Mouse (Mus musculus) layer of hippocampus, adult 2 months (tissue): ENCODE measurements at regions not wholly inside any gene's neighbourhood (a gene's known extent, or its start where the extent isn't known, plus 50 kb on each side); places are given as distances from the start of the nearest gene placed in this dataset.

Source experiments
- DNase-seq, 2 experiments: peaks; one replicate each; pipeline ENCODE4 v3.0.0; 2022; ENCODE audit warnings: low spot score in 2 of 2
- H3K27ac ChIP-seq: fragments of 200-600 bp; 2 replicates; pipeline ENCODE4 v1.8.1; 2022
- H3K4me3 ChIP-seq: fragments of 200-600 bp; 2 replicates; pipeline ENCODE4 v1.8.1; 2022; ENCODE audit warnings: mild to moderate bottlenecking
- CTCF ChIP-seq: fragments of 200-600 bp; conservative IDR thresholded peaks from 2 replicates; pipeline ENCODE4 v1.8.1; 2022; ENCODE audit warnings: antibody characterized with exemption, mild to moderate bottlenecking, moderate library complexity

DNA sequence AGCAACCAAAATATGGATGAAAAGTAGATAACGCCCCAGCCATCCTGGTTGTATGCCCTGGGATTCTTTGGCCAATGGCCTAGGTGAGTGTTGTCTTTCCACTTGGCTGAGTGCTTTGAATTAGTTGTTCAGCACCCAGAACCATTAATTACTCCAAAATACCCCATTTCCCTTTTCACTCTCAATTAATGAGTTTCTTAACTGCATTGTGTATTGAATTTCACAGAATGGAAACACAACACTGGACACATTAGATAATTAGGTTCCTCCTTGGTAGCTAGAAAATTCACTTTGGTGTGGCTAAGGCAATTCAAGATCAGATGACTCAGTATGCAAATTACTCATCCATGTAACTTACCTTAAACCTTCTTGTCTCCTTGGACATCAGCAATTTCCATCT is 252.7 kb upstream of the Gm15217 start:
- TF ChIP-seq CTCF = no peak
- DNase-seq = no peak
- no peak overlapping the region for H3K4me3 ChIP-seq
- H3K27ac ChIP-seq = no peak overlapping the region

DNA sequence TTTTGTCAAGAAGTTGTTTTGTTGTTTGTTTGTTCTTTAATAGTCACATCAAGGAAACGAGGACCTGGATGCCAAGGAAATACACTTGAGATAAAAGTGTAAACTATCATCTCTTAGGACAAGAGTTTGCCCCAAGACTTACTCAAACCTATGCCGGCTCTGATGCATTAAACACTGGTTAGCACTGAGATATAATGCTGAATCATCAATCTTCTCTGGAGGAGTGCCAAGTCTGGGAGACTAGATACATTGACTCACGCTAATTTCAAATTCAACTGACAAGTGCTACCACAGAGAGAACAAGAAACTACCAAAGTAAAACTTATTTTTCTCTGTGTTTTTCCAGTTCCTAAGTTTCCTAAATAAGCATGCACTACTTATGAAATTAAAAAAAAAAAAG is 249.5 kb upstream of the Gm15217 start:
- H3K27ac ChIP-seq = no peak overlapping the region
- no peak for DNase-seq
- H3K4me3 ChIP-seq = no peak overlapping the region
- TF ChIP-seq CTCF = no peak

DNA sequence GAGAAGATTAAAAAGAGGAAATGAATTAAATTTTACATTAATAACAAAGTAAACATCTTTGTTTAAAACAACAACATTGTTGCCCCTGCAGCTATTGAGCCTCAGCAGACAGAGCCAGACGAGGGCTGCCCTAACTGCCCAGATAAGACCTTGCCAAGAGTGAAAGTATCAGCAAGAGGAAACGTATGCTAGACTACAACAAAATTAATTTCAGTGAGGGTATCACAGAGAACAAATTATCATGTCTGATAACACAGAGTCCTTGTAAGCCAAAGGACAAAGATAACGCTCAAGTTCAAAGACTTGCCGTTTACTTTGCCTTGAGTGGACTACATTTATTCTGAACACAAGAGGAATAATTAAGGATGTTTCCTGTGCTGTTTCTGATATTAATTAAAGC is 235.0 kb upstream of the Gm15217 start:
- Histone ChIP-seq H3K27ac (no peak overlapping the region), H3K4me3 (no peak overlapping the region)
- DNase-seq = no peak
- no peak for TF ChIP-seq CTCF

DNA sequence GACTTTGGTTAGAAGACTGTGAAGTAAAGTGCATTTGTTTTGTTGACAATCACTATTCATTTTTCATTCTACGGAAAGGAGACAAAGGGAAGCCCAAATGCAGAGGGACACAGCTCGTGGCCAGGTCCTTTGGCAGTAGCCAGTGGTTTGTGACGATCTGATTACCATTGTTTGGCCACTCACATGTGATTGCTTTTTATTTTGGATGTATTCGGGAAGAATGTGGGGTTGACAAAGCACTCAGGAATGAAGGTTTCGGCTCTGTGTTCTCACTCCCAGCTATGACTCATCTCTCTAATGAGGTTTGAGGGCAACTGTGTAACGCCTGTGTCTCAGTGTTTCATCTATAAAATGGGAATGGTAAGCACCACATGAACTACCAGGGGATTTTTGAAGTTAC is 234.5 kb upstream of the Gm15217 start:
- TF ChIP-seq CTCF = no peak
- Histone ChIP-seq H3K27ac (no peak overlapping the region), H3K4me3 (no peak overlapping the region)
- no peak for DNase-seq

DNA sequence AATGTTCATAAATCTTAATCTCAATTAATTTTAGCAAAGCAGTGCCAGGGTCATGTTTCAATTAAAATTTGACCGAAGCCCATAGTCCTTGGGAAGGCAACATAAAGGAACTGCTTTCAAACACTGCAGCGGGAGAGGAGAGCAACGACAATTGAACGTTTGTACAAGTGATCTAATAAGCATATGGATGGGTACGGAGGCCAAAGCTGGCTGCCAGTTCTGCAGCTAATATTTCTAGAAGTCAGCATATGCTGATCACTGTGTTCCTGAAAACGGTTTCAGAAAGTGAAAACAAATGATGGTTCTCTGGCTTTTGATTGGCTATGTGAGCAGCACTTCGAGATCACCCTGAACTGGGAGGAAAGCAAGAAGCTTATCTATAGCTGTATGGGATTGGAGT is 233.6 kb upstream of the Gm15217 start:
- TF ChIP-seq CTCF = no peak
- DNase-seq = peak in 1 of 2 experiments; percentile 37
- Histone ChIP-seq H3K27ac (no peak overlapping the region), H3K4me3 (peak overlapping the region; percentile 0; the same call in 1 of the 2 replicates)

DNA sequence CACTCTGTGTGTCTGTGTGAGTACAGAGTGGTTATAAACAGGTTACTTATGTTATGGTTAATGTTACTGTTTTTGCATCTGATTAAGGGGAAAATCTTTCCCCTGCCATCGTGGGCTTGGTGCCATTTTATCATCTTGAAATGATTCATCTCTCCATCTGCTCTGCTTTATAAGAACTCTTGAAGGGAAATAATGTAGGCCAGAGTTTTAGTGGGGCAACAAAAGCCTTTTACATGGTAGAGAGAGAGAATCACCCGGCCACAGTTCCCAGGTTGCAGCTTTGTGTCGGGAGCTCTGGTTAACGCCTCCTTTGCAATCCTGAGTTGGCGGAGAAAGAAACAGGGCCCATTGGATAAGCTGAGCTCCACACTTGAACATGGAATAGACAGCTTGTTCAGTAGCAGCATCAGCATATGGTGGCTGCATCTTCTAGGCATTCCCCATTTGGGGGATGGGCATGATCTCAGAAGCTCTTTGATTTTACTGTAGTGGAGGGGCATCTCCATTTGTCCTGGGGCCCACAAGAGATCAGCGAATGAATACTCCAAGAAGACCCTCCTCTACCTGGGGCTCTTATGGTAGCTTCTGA is 230.0 kb upstream of the Gm15217 start:
- Histone ChIP-seq H3K27ac (no peak overlapping the region), H3K4me3 (no peak overlapping the region)
- TF ChIP-seq CTCF = no peak
- peak in 1 of 2 experiments; percentile 40 for DNase-seq

DNA sequence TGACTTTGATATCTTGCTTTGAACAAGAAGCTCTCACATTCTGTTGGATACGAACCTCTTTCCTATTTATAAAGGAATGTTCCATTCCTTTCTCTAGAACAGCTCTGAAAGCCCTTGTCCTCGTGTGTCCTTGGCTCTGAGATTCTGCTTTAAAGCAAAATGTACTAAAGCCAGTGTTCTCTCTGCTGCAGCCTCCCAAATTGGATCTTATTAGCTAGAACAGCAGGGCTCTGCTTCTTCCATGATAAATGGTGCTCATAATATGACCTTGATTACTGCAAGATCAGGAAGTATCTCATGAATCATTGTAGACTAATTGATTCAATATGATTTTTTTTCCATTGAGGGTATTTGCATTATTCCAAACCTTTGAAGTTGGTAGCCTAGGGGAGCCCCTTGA is 220.5 kb upstream of the Gm15217 start:
- Histone ChIP-seq H3K27ac (no peak overlapping the region), H3K4me3 (no peak overlapping the region)
- no peak for DNase-seq
- TF ChIP-seq CTCF = no peak

DNA sequence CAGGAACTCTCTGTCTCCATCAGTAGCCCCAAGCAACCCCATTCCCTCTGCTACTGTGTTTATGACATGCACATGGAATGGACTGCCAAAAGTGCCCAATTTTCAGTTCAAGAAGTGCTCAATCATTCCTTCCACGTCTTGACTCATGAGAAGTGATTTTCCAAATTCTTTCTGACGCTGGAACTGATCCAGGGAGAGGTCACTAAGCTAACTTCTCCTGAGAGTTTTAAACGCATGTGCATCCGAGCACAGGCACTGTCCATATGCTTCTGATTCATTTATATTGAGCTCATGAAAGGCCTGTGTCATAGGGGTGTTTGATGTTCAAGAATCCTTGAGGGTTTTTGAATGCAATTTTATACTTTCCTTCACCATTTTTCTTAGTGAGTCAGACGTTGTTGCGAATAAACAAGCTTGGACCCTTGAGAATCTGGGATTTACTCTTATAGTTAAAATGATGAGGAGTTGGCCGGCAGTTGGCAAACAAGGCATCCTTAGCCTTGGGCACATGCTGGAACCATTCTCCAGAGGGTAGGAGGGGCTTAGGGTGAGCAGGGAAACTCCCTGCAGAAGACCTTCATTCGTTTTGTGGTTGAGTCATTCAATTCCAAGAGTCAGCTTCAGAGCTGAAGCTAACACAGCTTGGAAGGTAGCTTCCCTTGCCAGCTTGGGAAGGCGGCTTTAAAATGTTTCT is 206.9 kb upstream of the Gm15217 start:
- no peak overlapping the region for H3K4me3 ChIP-seq
- DNase-seq = no peak
- TF ChIP-seq CTCF = no peak
- H3K27ac ChIP-seq = no peak overlapping the region

DNA sequence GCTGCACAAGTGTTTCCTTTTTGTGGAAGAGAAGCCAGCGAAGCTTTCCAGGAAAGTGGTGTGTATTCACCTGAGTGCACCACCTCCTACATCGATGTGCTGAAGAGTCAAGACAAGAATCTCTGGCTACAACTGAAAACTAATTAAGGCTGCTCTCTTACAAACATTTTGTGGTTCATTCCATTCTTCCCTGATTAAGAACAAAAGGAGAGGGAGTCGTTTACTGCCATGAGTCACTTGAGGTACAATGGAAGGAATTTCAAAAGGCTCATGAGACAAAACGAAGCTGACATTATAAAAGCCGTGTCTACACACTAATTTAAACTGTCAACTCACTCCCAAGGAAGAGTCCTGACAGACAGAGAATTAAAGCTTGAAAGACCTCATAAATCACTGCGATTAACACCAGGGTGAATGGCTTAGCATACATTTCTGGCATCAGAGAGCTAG is 206.3 kb upstream of the Gm15217 start:
- DNase-seq = no peak
- no peak overlapping the region for H3K27ac ChIP-seq
- no peak overlapping the region for H3K4me3 ChIP-seq
- TF ChIP-seq CTCF = no peak

DNA sequence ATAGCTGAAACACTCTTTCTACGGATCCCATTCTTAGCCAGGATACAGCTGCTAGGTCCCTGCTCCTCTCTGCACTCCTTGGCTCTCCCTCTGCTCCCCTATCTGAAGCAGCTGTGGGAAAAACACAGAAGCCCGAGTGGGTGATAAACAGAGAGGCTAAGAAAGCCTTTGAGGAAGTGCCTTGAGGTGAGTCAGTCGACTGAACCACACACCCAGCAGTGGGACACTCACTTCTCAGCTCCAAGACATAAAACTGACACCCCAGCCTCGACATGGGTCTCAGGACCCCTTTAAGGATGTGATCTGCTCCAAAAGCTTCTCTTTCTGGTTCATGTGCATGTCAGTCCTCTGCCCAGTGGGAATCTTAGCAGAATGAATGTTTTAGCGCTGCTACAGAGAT is 204.8 kb upstream of the Gm15217 start:
- no peak overlapping the region for H3K4me3 ChIP-seq
- no peak for TF ChIP-seq CTCF

DNA sequence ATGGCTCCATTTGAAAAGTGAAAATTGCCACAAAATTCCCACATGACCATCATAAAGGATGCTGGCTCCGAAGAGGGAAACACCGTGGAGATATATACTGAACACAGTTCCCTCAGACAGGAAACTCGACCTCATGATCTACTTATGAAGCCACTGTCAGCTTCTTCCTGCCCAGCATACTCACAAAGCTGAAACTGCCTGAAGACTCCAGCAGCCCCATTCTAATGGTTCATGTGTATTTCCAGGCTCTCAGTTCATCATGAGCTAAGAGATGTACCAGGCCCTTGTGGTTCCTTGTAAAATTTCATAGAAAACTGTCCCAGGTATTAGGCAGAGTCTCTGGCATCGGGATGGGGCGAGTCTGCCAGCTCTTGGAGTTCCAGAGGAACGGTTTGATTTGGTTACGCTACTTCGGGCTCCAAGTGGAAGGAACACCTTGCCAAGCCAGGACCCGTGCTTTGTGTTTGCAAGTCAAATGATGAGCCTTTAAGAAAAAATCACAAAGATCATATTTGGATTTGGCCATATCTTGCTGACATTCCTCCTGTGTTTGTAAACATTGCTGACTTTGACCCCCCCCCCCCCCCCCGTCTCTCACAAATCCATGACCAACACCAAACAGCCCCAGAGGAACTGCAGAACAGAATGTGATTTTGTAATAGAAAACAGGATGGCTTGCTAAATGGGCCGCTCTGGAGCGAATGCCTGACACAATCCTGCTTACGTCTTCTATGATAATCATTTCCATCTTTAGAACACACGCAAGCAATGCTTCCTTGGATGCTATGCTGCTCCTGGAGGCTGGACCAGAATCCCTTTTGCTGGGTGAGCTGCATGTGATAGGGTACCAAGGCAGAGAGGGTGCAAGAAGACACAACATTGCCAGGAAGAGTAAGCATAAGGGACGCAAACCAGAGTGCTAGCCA is 203.7 kb upstream of the Gm15217 start:
- Histone ChIP-seq H3K27ac (no peak overlapping the region), H3K4me3 (no peak overlapping the region)
- no peak for DNase-seq
- no peak for TF ChIP-seq CTCF

More for the DNA sequence above, 204.8 kb upstream of the Gm15217 start:
- DNase-seq = no peak
- H3K27ac ChIP-seq = no peak overlapping the region

DNA sequence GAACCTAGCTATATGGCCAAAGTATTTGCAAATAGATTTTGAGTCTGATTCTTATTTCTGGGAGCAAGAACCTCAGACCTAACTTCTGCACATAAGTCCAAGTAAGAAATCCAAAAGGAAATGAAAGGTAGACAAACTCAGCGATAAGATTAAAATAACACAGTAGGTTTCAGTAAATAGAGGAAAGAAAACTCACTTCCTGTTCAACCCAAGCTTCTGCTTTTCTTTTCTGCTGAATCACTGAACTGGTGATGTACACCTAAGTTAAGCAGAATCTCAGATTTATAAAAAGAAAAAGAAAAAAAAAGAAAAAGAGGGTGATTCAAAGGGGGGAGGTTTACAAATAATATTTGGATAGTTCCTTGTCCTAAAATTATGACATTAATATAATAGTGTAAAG is 200.2 kb upstream of the Gm15217 start:
- Histone ChIP-seq H3K27ac (no peak overlapping the region), H3K4me3 (no peak overlapping the region)
- no peak for TF ChIP-seq CTCF
- no peak for DNase-seq

DNA sequence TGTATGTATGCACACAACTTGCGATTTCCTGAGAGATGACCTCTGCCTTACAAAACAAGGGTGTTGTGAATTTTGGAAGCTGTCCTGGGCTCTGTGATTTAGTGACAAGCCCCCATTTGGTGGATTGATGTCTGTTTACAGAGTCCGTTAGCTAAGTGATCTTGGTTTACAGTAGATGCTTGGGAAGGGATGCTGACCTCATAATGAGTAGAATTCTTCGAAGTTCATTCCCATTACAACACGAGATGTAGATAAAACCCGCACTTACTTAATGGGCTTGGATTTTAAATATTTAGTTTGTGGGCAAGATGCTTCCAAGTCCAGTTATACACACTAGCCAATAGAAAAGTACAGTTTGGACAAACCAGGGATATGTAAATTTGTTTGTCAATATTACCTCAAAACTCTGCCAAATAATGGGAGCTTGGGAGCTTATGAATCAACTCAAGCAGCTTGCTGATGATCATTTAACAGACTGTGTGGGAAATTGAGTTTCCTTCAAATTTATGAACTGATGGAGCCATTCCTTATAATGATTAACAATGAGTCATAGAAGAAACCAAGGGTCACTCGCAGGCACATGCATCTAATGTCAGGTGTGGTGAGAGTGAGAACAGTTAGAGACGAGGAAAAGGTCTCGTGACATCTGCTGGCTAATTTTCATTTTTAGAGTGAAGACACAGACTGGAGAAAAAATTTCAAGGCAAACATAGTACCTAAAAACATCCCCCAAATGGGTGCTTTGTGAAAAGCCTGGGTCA is 187.4 kb upstream of the Gm15217 start:
- no peak for TF ChIP-seq CTCF
- Histone ChIP-seq H3K27ac (no peak overlapping the region), H3K4me3 (no peak overlapping the region)

More for the DNA sequence above, 187.4 kb upstream of the Gm15217 start:
- no peak for DNase-seq
